Mouse (Mus musculus) A20 (cell line): Measurements from ENCODE around the gene Cpe.

Experiments
- DNase-seq: peaks from one replicate; pipeline ENCODE4 v3.0.0-alpha.2; 2011; ENCODE audit warnings: low read depth, low spot score

Cpe gene

GRCm38 (mm10) chr8:64575001-64575400 lies 117.9 kb downstream of the Cpe start:
- no peak for DNase-seq

- peak; percentile 23 for DNase-seq
Observed at GRCm38 (mm10) chr8:64548054-64548850, 144.6 kb downstream of the Cpe start.

- no peak for DNase-seq
Observed at GRCm38 (mm10) chr8:64543441-64543840, 149.4 kb downstream of the Cpe start.
